Mouse (Mus musculus): ENCODE data around the gene 1500015O10Rik. TPM values are rescaled to one million over a fixed set of nuclear protein-coding genes. Genes with fewer than 3 reads are reported as not detected.

Gene 1500015O10Rik
- polyA plus RNA-seq, 1 experiment from 2014 or later = 7.7 TPM

DNA sequence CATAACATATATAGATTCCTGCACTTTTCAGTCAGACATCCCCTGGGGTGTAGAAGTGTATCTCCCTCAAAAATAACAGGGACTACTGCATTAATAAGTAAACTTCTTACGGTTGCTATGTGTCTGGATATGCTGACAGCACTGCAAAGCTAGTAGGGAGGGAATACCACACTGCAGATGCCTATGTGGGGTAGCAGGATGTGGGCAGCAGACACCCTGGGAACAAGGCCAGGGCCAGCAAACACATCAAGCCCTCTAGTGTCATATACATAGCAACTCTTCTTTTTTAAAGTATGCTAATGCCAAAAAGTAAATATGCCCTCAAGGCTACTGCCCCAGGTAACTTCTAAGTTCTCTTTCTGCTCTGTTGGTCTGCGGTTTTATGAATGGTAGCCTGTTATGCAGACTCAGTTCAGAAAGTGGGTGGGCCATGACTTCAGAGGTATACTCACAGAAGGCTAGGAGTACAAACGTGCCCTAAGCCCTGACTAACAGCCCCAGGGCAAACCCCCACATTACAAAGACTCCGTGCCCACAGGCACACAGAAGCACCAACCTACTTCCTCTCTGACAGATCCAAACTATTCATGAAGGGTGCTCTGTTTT lies 38.1 kb downstream of the 1500015O10Rik start:
- H3K4me1 ChIP-seq (ENCODE audit: control insufficient read depth, insufficient read depth, low read length) = no peaks in the 10 kb centered on the region
- H3K9ac ChIP-seq (ENCODE audit: low read length) = no peak overlapping the region
- H3K27me3 ChIP-seq (ENCODE audit: control insufficient read depth, insufficient read depth, low read length) = no peaks in the 10 kb centered on the region
- H3K4me2 ChIP-seq (ENCODE audit: low read depth, low read length) = no peak overlapping the region
- ATAC-seq (ENCODE audit: insufficient read depth, low FRiP score) = no peak
- WGBS = 68% methylated on average over 4 of the region's 4 CpGs
- H3K4me3 ChIP-seq (replicated peaks; ENCODE audit: low read length) = no peak overlapping the region
- H3K27ac ChIP-seq (ENCODE audit: low read length) = no peak overlapping the region
- H3K36me3 ChIP-seq (ENCODE audit: control insufficient read depth, insufficient read depth, low read length) = no peaks in the 10 kb centered on the region
- H3K9me3 ChIP-seq (replicated peaks; ENCODE audit: control insufficient read depth, low read length) = no peaks in the 10 kb centered on the region

DNA sequence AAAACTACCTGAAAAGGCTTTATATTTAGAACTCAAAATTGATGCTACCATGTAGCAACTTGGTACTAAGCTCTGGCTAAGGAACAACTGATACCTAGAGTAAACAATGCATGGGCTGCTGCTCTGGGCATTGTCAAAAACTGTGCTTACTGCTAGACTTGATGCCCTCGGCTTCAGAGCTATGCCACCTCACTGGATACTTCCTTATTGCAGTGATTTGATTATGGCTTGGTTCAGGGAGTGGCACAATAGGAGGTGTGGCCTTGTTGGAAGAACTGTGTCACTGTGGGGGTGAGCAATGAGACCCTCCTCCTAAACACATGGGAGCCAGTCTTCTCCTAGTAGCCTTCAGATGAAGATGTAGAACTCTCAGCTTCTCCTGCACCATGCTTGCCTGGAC lies 38.9 kb downstream of the 1500015O10Rik start:
- no peak overlapping the region for H3K4me3 ChIP-seq (replicated peaks; ENCODE audit: low read length)
- H3K9ac ChIP-seq (ENCODE audit: low read length) = no peak overlapping the region
- H3K4me1 ChIP-seq (ENCODE audit: control insufficient read depth, insufficient read depth, low read length) = no peaks in the 10 kb centered on the region
- no peak overlapping the region for H3K27ac ChIP-seq (ENCODE audit: low read length)
- no peak overlapping the region for H3K4me2 ChIP-seq (ENCODE audit: low read depth, low read length)
- H3K36me3 ChIP-seq (ENCODE audit: control insufficient read depth, insufficient read depth, low read length) = no peaks in the 10 kb centered on the region
- WGBS = 55% methylated on average over 1 of the region's 1 CpGs
- ATAC-seq (ENCODE audit: insufficient read depth, low FRiP score) = no peak
- H3K27me3 ChIP-seq (ENCODE audit: control insufficient read depth, insufficient read depth, low read length) = no peaks in the 10 kb centered on the region
- H3K9me3 ChIP-seq (replicated peaks; ENCODE audit: control insufficient read depth, low read length) = no peaks in the 10 kb centered on the region

GRCm38 (mm10) chr1:43770032-43770431 lies 39.6 kb downstream of the 1500015O10Rik start:
- H3K4me1 ChIP-seq (ENCODE audit: control insufficient read depth, insufficient read depth, low read length) = no peaks in the 10 kb centered on the region
- 91% methylated on average over 3 of the region's 3 CpGs for WGBS
- H3K4me2 ChIP-seq (ENCODE audit: low read depth, low read length) = no peak overlapping the region
- no peak overlapping the region for H3K9ac ChIP-seq (ENCODE audit: low read length)
- ATAC-seq (ENCODE audit: insufficient read depth, low FRiP score) = no peak
- H3K27me3 ChIP-seq (ENCODE audit: control insufficient read depth, insufficient read depth, low read length) = no peaks in the 10 kb centered on the region
- H3K4me3 ChIP-seq (replicated peaks; ENCODE audit: low read length) = no peak overlapping the region
- H3K9me3 ChIP-seq (replicated peaks; ENCODE audit: control insufficient read depth, low read length) = no peaks in the 10 kb centered on the region
- no peak overlapping the region for H3K27ac ChIP-seq (ENCODE audit: low read length)
- H3K36me3 ChIP-seq (ENCODE audit: control insufficient read depth, insufficient read depth, low read length) = no peaks in the 10 kb centered on the region

GRCm38 (mm10) chr1:43772694-43773093 lies 42.3 kb downstream of the 1500015O10Rik start:
- no peaks in the 10 kb centered on the region for H3K36me3 ChIP-seq (ENCODE audit: control insufficient read depth, insufficient read depth, low read length)

DNA sequence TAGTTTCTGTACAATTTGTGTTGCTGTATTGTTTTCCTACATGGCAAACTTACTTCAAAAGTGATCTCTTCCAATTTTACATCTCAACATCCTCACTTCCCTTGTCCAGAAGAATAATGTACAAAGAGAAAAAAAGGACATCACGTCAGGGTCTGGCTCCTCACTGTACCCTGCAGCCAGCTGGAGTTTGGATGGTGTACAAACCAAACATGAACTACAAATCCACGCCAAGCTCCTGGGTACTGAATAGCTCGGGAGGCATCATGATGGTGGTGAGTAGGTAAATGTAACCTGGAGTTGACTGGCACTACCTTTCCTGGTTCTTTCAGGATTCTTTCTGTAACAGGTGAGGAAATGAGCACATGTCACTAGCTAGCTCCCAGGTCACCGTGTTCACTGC lies 43.7 kb downstream of the 1500015O10Rik start:
- WGBS = 88% methylated on average over 4 of the region's 4 CpGs
- Histone ChIP-seq H3K4me2 (ENCODE audit: low read depth, low read length) (no peak overlapping the region), H3K4me3 (replicated peaks; ENCODE audit: low read length) (no peak overlapping the region), H3K4me1 (ENCODE audit: control insufficient read depth, insufficient read depth, low read length) (no peaks in the 10 kb centered on the region), H3K9ac (ENCODE audit: low read length) (no peak overlapping the region), H3K9me3 (replicated peaks; ENCODE audit: control insufficient read depth, low read length) (no peaks in the 10 kb centered on the region), H3K27me3 (ENCODE audit: control insufficient read depth, insufficient read depth, low read length) (no peaks in the 10 kb centered on the region), H3K36me3 (ENCODE audit: control insufficient read depth, insufficient read depth, low read length) (no peaks in the 10 kb centered on the region), H3K27ac (ENCODE audit: low read length) (no peak overlapping the region)
- ATAC-seq (ENCODE audit: insufficient read depth, low FRiP score) = no peak

More at GRCm38 (mm10) chr1:43772694-43773093, 42.3 kb downstream of the 1500015O10Rik start:
- H3K27me3 ChIP-seq (ENCODE audit: control insufficient read depth, insufficient read depth, low read length) = no peaks in the 10 kb centered on the region
- no peak overlapping the region for H3K9ac ChIP-seq (ENCODE audit: low read length)
- H3K27ac ChIP-seq (ENCODE audit: low read length) = no peak overlapping the region
- H3K4me2 ChIP-seq (ENCODE audit: low read depth, low read length) = no peak overlapping the region
- 93% methylated on average over 3 of the region's 3 CpGs for WGBS
- H3K9me3 ChIP-seq (replicated peaks; ENCODE audit: control insufficient read depth, low read length) = no peaks in the 10 kb centered on the region
- H3K4me1 ChIP-seq (ENCODE audit: control insufficient read depth, insufficient read depth, low read length) = no peaks in the 10 kb centered on the region
- no peak overlapping the region for H3K4me3 ChIP-seq (replicated peaks; ENCODE audit: low read length)
- ATAC-seq (ENCODE audit: insufficient read depth, low FRiP score) = no peak

- ATAC-seq (ENCODE audit: insufficient read depth, low FRiP score) = no peak
- no peak overlapping the region for H3K4me2 ChIP-seq (ENCODE audit: low read depth, low read length)
- H3K27me3 ChIP-seq (ENCODE audit: control insufficient read depth, insufficient read depth, low read length) = no peaks in the 10 kb centered on the region
- no peak overlapping the region for H3K9ac ChIP-seq (ENCODE audit: low read length)
- 84% methylated on average over 3 of the region's 3 CpGs for WGBS
- H3K4me1 ChIP-seq (ENCODE audit: control insufficient read depth, insufficient read depth, low read length) = 0 out of 2 replicates have a peak, but pooled peaks cover 1% of the 10 kb centered on the region
- no peaks in the 10 kb centered on the region for H3K9me3 ChIP-seq (replicated peaks; ENCODE audit: control insufficient read depth, low read length)
- no peak overlapping the region for H3K4me3 ChIP-seq (replicated peaks; ENCODE audit: low read length)
- H3K27ac ChIP-seq (ENCODE audit: low read length) = no peak overlapping the region
- H3K36me3 ChIP-seq (ENCODE audit: control insufficient read depth, insufficient read depth, low read length) = no peaks in the 10 kb centered on the region
These were observed 45.7 kb downstream of the 1500015O10Rik start for GRCm38 (mm10) chr1:43776106-43776505.

- peak overlapping the region; percentile 82 for H3K27ac ChIP-seq (ENCODE audit: low read length)
- peaks cover 13% of the 10 kb centered on the region; the same call in 1 of the 2 replicates for H3K4me1 ChIP-seq (ENCODE audit: control insufficient read depth, insufficient read depth, low read length)
- H3K4me2 ChIP-seq (ENCODE audit: low read depth, low read length) = no peak overlapping the region
- H3K9me3 ChIP-seq (replicated peaks; ENCODE audit: control insufficient read depth, low read length) = no peaks in the 10 kb centered on the region
- H3K9ac ChIP-seq (ENCODE audit: low read length) = peak overlapping the region; percentile 16; the same call in 1 of the 2 replicates
- 62% methylated on average over 2 of the region's 2 CpGs for WGBS
- no peaks in the 10 kb centered on the region for H3K27me3 ChIP-seq (ENCODE audit: control insufficient read depth, insufficient read depth, low read length)
- no peak overlapping the region for H3K4me3 ChIP-seq (replicated peaks; ENCODE audit: low read length)
- ATAC-seq (ENCODE audit: insufficient read depth, low FRiP score) = no peak
- no peaks in the 10 kb centered on the region for H3K36me3 ChIP-seq (ENCODE audit: control insufficient read depth, insufficient read depth, low read length)
These were observed 50.8 kb downstream of the 1500015O10Rik start for GRCm38 (mm10) chr1:43781195-43781594.

GRCm38 (mm10) chr1:43781672-43782071 lies 51.3 kb downstream of the 1500015O10Rik start:
- peaks cover 13% of the 10 kb centered on the region; the same call in 1 of the 2 replicates for H3K4me1 ChIP-seq (ENCODE audit: control insufficient read depth, insufficient read depth, low read length)
- peak overlapping the region; percentile 82 for H3K27ac ChIP-seq (ENCODE audit: low read length)
- no peak overlapping the region for H3K4me2 ChIP-seq (ENCODE audit: low read depth, low read length)
- no peaks in the 10 kb centered on the region for H3K27me3 ChIP-seq (ENCODE audit: control insufficient read depth, insufficient read depth, low read length)
- H3K9ac ChIP-seq (ENCODE audit: low read length) = 0 out of 2 replicates have a peak overlapping the region, but pooled peaks have one; percentile 16
- no peak overlapping the region for H3K4me3 ChIP-seq (replicated peaks; ENCODE audit: low read length)
- WGBS = 39% methylated on average over 3 of the region's 3 CpGs
- peak; percentile 68 for ATAC-seq (ENCODE audit: insufficient read depth, low FRiP score)
- H3K36me3 ChIP-seq (ENCODE audit: control insufficient read depth, insufficient read depth, low read length) = no peaks in the 10 kb centered on the region
- H3K9me3 ChIP-seq (replicated peaks; ENCODE audit: control insufficient read depth, low read length) = no peaks in the 10 kb centered on the region

GRCm38 (mm10) chr1:43782680-43783079 lies 52.3 kb downstream of the 1500015O10Rik start:
- Histone ChIP-seq H3K27ac (ENCODE audit: low read length) (peak overlapping the region; percentile 82), H3K4me3 (replicated peaks; ENCODE audit: low read length) (no peak overlapping the region)

More at GRCm38 (mm10) chr1:43782680-43783079, 52.3 kb downstream of the 1500015O10Rik start:
- H3K9ac ChIP-seq (ENCODE audit: low read length) = no peak overlapping the region
- no peaks in the 10 kb centered on the region for H3K27me3 ChIP-seq (ENCODE audit: control insufficient read depth, insufficient read depth, low read length)
- H3K36me3 ChIP-seq (ENCODE audit: control insufficient read depth, insufficient read depth, low read length) = 0 out of 2 replicates have a peak, but pooled peaks cover 3% of the 10 kb centered on the region
- no peaks in the 10 kb centered on the region for H3K9me3 ChIP-seq (replicated peaks; ENCODE audit: control insufficient read depth, low read length)
- ATAC-seq (ENCODE audit: insufficient read depth, low FRiP score) = no peak
- WGBS = 90% methylated on average over 3 of the region's 3 CpGs
- H3K4me2 ChIP-seq (ENCODE audit: low read depth, low read length) = no peak overlapping the region
- peaks cover 13% of the 10 kb centered on the region; the same call in 1 of the 2 replicates for H3K4me1 ChIP-seq (ENCODE audit: control insufficient read depth, insufficient read depth, low read length)

All from stomach, embryonic 16.5 days (tissue).